Mouse (Mus musculus) midbrain, embryonic 14.5 days (tissue): ENCODE measurements at regions not wholly inside any gene's neighbourhood (a gene's known extent, or its start where the extent isn't known, plus 50 kb on each side); places are given as distances from the start of the nearest gene placed in this dataset.

Experiments used
- ATAC-seq: fragments of 200-750 bp; cut with Nextera tagmentation; 2 replicates; pipeline ENCODE4 v1.8.0; 2017; ENCODE audit warnings: moderate number of reproducible peaks, moderate library complexity; ENCODE audit not compliant: low FRiP score, low TSS enrichment
- DNase-seq: peaks from one replicate; pipeline ENCODE4 v3.0.0-alpha.2; 2015
- H3K27ac ChIP-seq: fragments of 300-500 bp; sonication (generic); replicated peaks from 2 replicates; pipeline ENCODE4 v1.5.1; 2014; ENCODE audit warnings: mild to moderate bottlenecking, low read depth, low read length, moderate library complexity
- H3K27me3 ChIP-seq: fragments of 300-500 bp; sonication (generic); 2 replicates; pipeline ENCODE4 v1.6.1; 2014; ENCODE audit warnings: low read length, control low read depth, mixed read lengths; ENCODE audit not compliant: control insufficient read depth, insufficient read depth
- H3K36me3 ChIP-seq: fragments of 300-500 bp; sonication (generic); 2 replicates; pipeline ENCODE4 v1.6.1; 2014; ENCODE audit warnings: low read length, control low read depth; ENCODE audit not compliant: control insufficient read depth, insufficient read depth
- H3K4me1 ChIP-seq: fragments of 300-500 bp; sonication (generic); 2 replicates; pipeline ENCODE4 v1.6.1; 2014; ENCODE audit warnings: mild to moderate bottlenecking, antibody characterized with exemption, low read length, control low read depth; ENCODE audit not compliant: control insufficient read depth, insufficient read depth
- H3K4me2 ChIP-seq: fragments of 300-500 bp; sonication (generic); 2 replicates; pipeline ENCODE4 v1.6.1; 2014; ENCODE audit warnings: mild to moderate bottlenecking, low read length, moderate library complexity
- H3K4me3 ChIP-seq: fragments of 300-500 bp; sonication (generic); replicated peaks from 2 replicates; pipeline ENCODE4 v1.5.1; 2014; ENCODE audit warnings: low read depth, low read length
- H3K9ac ChIP-seq: fragments of 300-500 bp; sonication (generic); replicated peaks from 2 replicates; pipeline ENCODE4 v1.6.1; 2014; ENCODE audit warnings: mild to moderate bottlenecking, low read length, moderate library complexity
- H3K9me3 ChIP-seq: fragments of 300-500 bp; sonication (generic); 2 replicates; pipeline ENCODE4 v1.6.1; 2016; ENCODE audit warnings: low read length, control low read depth, mixed read lengths; ENCODE audit not compliant: control insufficient read depth
- WGBS: fragments of 180-500 bp; shearing (Covaris S2); extraction: QIAGEN DNeasy Blood & Tissue Kit; methylation state at CpG from one replicate; pipeline ENCODE4 v1.1.7; 2014; 5-methylcytosine and 5-hydroxymethylcytosine counted together

DNA sequence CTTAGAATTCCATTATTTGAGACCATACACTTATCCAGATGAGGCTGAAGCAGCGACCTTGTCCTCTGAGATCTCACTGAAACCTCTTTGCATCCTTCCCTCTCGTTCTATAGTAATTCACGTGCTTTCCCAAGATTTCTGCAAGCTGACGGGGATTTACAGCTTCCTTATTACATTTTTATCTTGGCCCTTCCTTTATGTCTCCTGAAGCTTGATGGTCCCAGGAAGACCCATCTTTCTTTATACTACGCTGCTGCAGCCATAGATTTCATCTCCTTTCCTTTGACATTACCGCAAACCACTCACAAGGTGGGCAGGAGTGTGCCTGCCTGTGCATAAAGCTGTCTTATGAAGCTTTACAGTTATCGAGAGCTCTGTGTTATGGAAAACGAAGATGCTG is 63.3 kb upstream of the Rbms3 start:
- no peaks in the 10 kb centered on the region for H3K36me3 ChIP-seq
- WGBS = 94% methylated on average over 8 of the region's 8 CpGs
- ATAC-seq (no peak), DNase-seq (no peak)
- no peak overlapping the region for H3K9ac ChIP-seq
- no peaks in the 10 kb centered on the region for H3K27me3 ChIP-seq
- no peak overlapping the region for H3K27ac ChIP-seq
- H3K4me2 ChIP-seq = no peak overlapping the region
- H3K9me3 ChIP-seq = no peaks in the 10 kb centered on the region; the same call in 1 of the 2 replicates
- H3K4me1 ChIP-seq = no peaks in the 10 kb centered on the region
- H3K4me3 ChIP-seq = no peak overlapping the region

DNA sequence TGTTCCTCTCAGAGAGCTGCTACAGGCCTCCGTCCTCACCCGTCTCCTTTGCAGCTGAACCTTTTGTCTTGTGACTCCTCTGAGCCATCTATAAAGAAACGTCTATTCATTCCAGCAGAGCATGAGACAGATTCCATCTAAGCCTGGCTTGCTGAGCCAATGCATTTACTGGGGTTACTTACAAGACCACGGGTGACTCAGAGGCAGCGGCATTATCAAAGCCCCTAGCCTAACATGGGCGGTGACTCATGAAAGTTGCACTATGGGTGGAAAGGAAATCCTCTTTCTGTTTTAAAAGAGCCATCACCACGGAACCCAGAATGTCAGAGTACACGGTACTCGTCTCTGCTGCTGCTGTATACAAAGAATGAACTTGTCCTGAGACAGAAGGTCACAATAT is 62.8 kb upstream of the Rbms3 start:
- 25% methylated on average over 9 of the region's 9 CpGs for WGBS
- no peak overlapping the region for H3K27ac ChIP-seq
- no peak overlapping the region for H3K4me3 ChIP-seq
- no peaks in the 10 kb centered on the region for H3K27me3 ChIP-seq
- no peaks in the 10 kb centered on the region for H3K36me3 ChIP-seq
- H3K9ac ChIP-seq = no peak overlapping the region
- no peak overlapping the region for H3K4me2 ChIP-seq
- H3K9me3 ChIP-seq = no peaks in the 10 kb centered on the region; the same call in 1 of the 2 replicates
- ATAC-seq (no peak), DNase-seq (no peak)
- H3K4me1 ChIP-seq = no peaks in the 10 kb centered on the region

DNA sequence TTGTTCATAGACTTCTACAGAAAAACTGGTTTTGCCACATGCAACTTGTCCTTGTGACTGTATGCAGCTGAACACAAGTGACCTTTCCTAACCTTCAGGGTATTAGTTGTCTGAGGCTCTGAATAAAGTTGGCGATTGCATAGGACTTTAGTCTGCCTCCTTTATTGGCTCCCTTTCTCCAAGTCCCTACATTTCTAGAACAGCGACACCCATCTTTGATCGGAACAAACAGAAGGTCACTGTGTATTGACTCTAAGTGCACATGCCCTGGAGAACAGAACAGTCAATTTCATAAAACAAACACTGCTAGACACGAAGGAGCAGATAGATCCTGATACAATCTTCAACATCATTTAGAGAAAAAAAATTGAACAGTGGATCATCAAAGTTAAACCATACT is 60.2 kb upstream of the Rbms3 start:
- ATAC-seq (no peak), DNase-seq (no peak)
- no peak overlapping the region for H3K4me2 ChIP-seq
- no peaks in the 10 kb centered on the region; the same call in 1 of the 2 replicates for H3K9me3 ChIP-seq
- no peaks in the 10 kb centered on the region for H3K27me3 ChIP-seq
- H3K4me1 ChIP-seq = no peaks in the 10 kb centered on the region
- H3K9ac ChIP-seq = no peak overlapping the region
- H3K36me3 ChIP-seq = no peaks in the 10 kb centered on the region
- no peak overlapping the region for H3K27ac ChIP-seq
- no peak overlapping the region for H3K4me3 ChIP-seq
- WGBS = 80% methylated on average over 4 of the region's 4 CpGs
